Mouse (Mus musculus) liver, postnatal 0 days (tissue): Measurements from ENCODE around the gene Ano10.

Experiments used
- CTCF ChIP-seq: sonication (generic); IDR thresholded peaks from 2 replicates; pipeline ENCODE4 v1.5.1; 2016; ENCODE audit warnings: antibody characterized with exemption, low read depth
- EP300 ChIP-seq: IDR thresholded peaks from 2 replicates; pipeline ENCODE4 v1.6.1; 2016; ENCODE audit warnings: antibody characterized with exemption, low read depth, mild to moderate bottlenecking

DNA sequence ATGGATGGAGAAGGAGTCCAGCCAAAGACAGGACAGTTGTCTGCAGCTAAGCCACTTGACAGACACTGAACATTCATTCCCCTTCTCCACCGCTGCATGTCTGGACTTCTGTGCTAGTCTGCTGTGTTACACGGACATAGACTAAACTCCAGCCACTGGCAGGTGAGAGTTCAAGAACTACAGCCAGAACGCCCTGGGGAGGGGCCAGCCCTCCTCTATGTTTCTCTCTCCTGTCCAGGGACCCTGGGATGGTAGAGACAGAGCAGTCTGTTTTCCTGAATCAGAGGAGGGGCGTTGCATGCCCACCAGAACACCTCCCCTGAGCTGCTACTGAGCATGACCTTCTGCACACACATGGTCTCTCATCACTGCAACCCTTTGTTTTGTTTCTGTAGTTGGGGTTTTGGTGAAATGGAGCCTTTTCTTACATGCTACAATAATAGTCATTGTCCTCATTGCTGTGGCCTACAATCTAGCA, 8.4 kb downstream of the Ano10 start:
- TF ChIP-seq CTCF (no peak), EP300 (no peak)
